Mouse (Mus musculus) midbrain, embryonic 15.5 days (tissue): ENCODE data around the gene Rapgef2. TPM values are rescaled to one million over a fixed set of nuclear protein-coding genes. Genes with fewer than 3 reads are reported as not detected.
A peak's percentile ranks its signal among the peaks of the same experiment; 100 is the strongest.

ENCODE experiments used
- ATAC-seq: fragments of 200-750 bp; cut with Nextera tagmentation; replicated peaks from 2 replicates; pipeline ENCODE4 v1.8.0; 2017; ENCODE audit warnings: moderate TSS enrichment
- H3K27ac ChIP-seq: fragments of 300-500 bp; sonication (generic); 2 replicates; pipeline ENCODE4 v1.5.1; 2015; ENCODE audit warnings: mild to moderate bottlenecking, inconsistent platforms
- H3K27me3 ChIP-seq: fragments of 300-500 bp; sonication (generic); replicated peaks from 2 replicates; pipeline ENCODE4 v1.6.1; 2015; ENCODE audit warnings: inconsistent platforms
- H3K36me3 ChIP-seq: fragments of 300-500 bp; sonication (generic); replicated peaks from 2 replicates; pipeline ENCODE4 v1.6.1; 2015; ENCODE audit warnings: inconsistent platforms
- H3K4me1 ChIP-seq: fragments of 300-500 bp; sonication (generic); 2 replicates; pipeline ENCODE4 v1.6.1; 2015; ENCODE audit warnings: inconsistent platforms
- H3K4me2 ChIP-seq: fragments of 300-500 bp; sonication (generic); 2 replicates; pipeline ENCODE4 v1.6.1; 2015; ENCODE audit warnings: inconsistent platforms, mild to moderate bottlenecking, moderate library complexity
- H3K4me3 ChIP-seq: fragments of 300-500 bp; sonication (generic); 2 replicates; pipeline ENCODE4 v1.5.1; 2015; ENCODE audit warnings: mild to moderate bottlenecking, inconsistent platforms
- H3K9ac ChIP-seq: fragments of 300-500 bp; sonication (generic); 2 replicates; pipeline ENCODE4 v1.6.1; 2015; ENCODE audit warnings: mild to moderate bottlenecking, inconsistent platforms
- H3K9me3 ChIP-seq: fragments of 300-500 bp; sonication (generic); 2 replicates; pipeline ENCODE4 v1.6.1; 2016; ENCODE audit warnings: inconsistent platforms
- WGBS: fragments of 180-500 bp; shearing (Covaris S2); methylation state at CpG from one replicate; pipeline ENCODE4 v1.1.7; 2015; ENCODE audit warnings: mixed read lengths; 5-methylcytosine and 5-hydroxymethylcytosine counted together
- polyA plus RNA-seq: library from polyadenylated mRNA; unstranded; fragments of >200 nt; fragmentation: Nextera tagmentation; extraction: Ambion mirVana; gene quantifications from 2 replicates; pipeline ENCODE4 v1.2.1, GENCODE M21; 2015

The Rapgef2 gene
- polyA plus RNA-seq, 1 experiment from 2014 or later = 14.4 TPM

DNA sequence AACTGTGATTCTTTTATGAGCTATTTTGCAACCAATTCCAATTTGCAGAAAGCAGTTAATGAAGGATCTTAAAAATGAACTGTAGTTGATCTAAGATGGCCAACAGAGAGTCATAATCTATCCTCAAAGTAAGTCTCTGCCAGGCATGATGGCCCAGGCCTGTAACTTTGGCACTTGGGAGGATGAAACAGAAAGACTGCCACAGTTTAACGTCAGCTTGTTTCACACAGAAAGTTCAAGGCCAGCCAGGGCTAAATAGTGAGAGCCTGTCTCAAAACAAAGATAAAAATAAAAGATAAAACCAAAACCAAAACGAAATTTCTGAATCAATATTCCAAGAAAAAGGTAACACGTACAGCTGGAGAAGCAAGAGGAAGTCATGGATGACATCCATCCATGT is 155.3 kb downstream of the Rapgef2 start:
- H3K27ac ChIP-seq = no peak overlapping the region
- no peak overlapping the region for H3K4me3 ChIP-seq
- ATAC-seq = no peak
- 84% methylated on average over 3 of the region's 3 CpGs for WGBS
- H3K36me3 ChIP-seq = no peaks in the 10 kb centered on the region
- no peak overlapping the region for H3K9ac ChIP-seq
- no peak overlapping the region for H3K4me2 ChIP-seq
- H3K9me3 ChIP-seq = no peaks in the 10 kb centered on the region
- H3K4me1 ChIP-seq = no peaks in the 10 kb centered on the region
- no peaks in the 10 kb centered on the region for H3K27me3 ChIP-seq

DNA sequence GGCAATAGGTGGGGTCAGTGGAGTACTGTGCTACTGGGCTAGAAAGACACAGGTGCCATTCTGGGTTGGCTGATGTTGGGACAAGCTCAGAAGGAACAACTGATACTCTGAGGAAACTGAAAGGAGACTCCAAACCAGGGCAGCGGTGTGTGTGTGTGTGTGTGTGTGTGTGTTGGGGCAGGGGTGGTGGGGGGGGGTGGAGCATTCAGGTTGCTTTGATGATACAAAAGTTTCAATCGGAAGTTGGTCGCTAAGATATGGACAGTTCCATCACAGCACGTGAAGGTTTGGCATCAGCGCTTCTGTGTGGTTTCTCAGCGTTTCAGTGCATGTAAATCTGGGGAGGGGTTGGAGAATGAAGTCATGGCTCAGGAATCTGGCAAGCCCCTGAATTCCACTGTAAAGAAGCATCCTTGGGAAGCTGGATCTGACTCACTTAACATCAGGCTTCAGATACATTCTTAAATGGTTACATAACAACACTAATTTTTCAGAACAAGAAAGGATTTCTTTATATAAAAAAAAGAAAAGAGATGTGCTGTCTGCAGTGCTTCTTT is 157.2 kb downstream of the Rapgef2 start:
- Histone ChIP-seq H3K4me3 (no peak overlapping the region), H3K4me2 (no peak overlapping the region), H3K27me3 (no peaks in the 10 kb centered on the region), H3K4me1 (no peaks in the 10 kb centered on the region), H3K9ac (no peak overlapping the region), H3K27ac (no peak overlapping the region), H3K36me3 (no peaks in the 10 kb centered on the region), H3K9me3 (no peaks in the 10 kb centered on the region)
- no peak for ATAC-seq
- WGBS = 51% methylated on average over 6 of the region's 6 CpGs

DNA sequence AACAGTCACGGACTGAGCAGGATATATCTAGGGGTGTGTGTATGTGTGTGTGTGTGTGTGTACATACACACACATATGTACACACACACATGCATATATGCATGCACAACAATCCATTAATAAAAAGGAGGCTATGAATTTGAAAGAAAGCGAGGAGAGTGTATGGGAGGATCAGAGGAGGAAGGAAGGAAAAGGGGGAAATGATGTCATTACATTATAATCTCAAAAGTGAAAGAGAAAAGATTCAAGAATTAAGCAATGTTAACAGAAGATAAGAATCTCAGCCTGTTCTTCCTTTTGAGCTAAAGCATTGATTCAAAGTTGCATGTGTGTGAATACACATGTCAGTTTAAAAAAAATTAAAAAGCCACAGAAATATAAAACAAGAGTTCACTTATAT is 158.5 kb downstream of the Rapgef2 start:
- H3K4me3 ChIP-seq = no peak overlapping the region
- WGBS = 91% methylated on average over 2 of the region's 2 CpGs
- H3K9ac ChIP-seq = no peak overlapping the region
- no peaks in the 10 kb centered on the region for H3K9me3 ChIP-seq
- no peaks in the 10 kb centered on the region for H3K4me1 ChIP-seq
- no peaks in the 10 kb centered on the region for H3K27me3 ChIP-seq
- 0 out of 2 replicates have a peak, but pooled peaks have one; percentile 21 for ATAC-seq
- H3K4me2 ChIP-seq = no peak overlapping the region
- H3K27ac ChIP-seq = no peak overlapping the region
- H3K36me3 ChIP-seq = no peaks in the 10 kb centered on the region

- no peaks in the 10 kb centered on the region for H3K27me3 ChIP-seq
- no peak for ATAC-seq
- 91% methylated on average over 6 of the region's 6 CpGs for WGBS
- H3K36me3 ChIP-seq = no peaks in the 10 kb centered on the region
- no peaks in the 10 kb centered on the region for H3K9me3 ChIP-seq
- no peak overlapping the region for H3K4me2 ChIP-seq
- H3K4me3 ChIP-seq = no peak overlapping the region
- H3K9ac ChIP-seq = no peak overlapping the region
- H3K4me1 ChIP-seq = no peaks in the 10 kb centered on the region
- no peak overlapping the region for H3K27ac ChIP-seq
Observed at GRCm38 (mm10) chr3:79126857-79127256, 159.5 kb downstream of the Rapgef2 start.

DNA sequence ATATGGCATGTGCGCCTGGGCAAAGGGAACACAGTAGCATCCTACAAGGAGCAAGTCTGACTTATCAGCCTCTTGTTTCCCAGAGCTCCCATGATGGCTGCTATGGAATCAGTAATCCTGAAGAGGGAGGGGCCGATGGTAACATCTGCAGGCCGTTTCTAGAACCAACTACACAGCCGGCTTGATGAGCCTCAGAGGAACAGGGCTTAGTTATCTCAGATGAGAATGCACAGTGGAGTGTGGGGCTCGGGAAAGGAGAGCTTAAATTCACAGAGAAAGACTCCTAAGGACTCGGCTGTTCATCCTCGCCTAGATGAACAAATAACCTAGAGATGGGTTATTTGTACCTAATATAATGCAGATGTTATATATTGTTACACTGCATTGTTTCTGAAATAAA is 164.9 kb downstream of the Rapgef2 start:
- 67% methylated on average over 7 of the region's 7 CpGs for WGBS
- no peak for ATAC-seq
- no peaks in the 10 kb centered on the region for H3K9me3 ChIP-seq
- no peaks in the 10 kb centered on the region for H3K27me3 ChIP-seq
- H3K9ac ChIP-seq = no peak overlapping the region
- no peak overlapping the region for H3K4me2 ChIP-seq
- H3K36me3 ChIP-seq = no peaks in the 10 kb centered on the region
- 0 out of 2 replicates have a peak, but pooled peaks cover 3% of the 10 kb centered on the region for H3K4me1 ChIP-seq
- no peak overlapping the region for H3K4me3 ChIP-seq
- no peak overlapping the region for H3K27ac ChIP-seq

DNA sequence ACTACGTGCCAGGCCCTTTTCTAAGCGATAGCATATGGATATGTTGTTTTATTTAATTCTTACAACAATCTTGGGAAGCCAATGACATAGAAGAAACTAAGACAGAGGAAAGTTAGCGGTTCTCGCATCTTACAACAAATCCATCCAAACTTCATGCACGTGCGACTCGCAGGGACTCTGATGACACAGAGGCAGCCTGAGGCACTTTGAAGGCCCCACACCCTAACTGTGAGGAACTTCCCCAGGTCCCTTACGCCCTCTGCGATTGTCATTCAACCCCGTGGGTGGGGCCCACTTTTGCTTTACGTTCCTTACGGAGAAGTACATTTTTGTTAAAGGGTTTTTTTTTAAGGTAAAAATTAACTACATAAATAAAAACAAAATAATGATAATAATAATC is 166.3 kb downstream of the Rapgef2 start:
- no peaks in the 10 kb centered on the region for H3K9me3 ChIP-seq
- no peak overlapping the region for H3K9ac ChIP-seq
- no peak overlapping the region for H3K27ac ChIP-seq
- no peaks in the 10 kb centered on the region for H3K27me3 ChIP-seq
- no peak overlapping the region for H3K4me3 ChIP-seq
- no peak overlapping the region for H3K4me2 ChIP-seq
- H3K4me1 ChIP-seq = 0 out of 2 replicates have a peak, but pooled peaks cover 3% of the 10 kb centered on the region
- no peaks in the 10 kb centered on the region for H3K36me3 ChIP-seq
- no peak for ATAC-seq
- 98% methylated on average over 12 of the region's 12 CpGs for WGBS

DNA sequence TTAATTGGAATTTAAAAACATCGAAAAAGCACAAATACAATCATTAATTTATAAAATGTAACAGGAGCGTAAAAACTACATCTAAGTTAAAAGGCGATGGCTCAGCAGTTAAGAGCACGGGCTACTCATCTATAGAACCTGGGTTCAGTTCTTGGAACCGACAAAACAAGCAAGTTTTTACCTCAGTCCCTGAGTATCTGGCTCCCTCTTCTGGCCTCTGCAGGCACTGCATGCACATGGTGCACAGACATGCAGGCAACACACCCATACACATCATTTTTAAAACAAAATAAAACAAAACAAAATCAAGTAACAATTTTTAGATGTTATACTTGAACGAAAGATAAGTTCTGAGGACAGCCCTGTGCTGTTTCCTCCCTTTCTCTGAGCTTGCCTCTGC is 176.2 kb downstream of the Rapgef2 start:
- WGBS = 94% methylated on average over 6 of the region's 6 CpGs
- no peaks in the 10 kb centered on the region for H3K27me3 ChIP-seq

DNA sequence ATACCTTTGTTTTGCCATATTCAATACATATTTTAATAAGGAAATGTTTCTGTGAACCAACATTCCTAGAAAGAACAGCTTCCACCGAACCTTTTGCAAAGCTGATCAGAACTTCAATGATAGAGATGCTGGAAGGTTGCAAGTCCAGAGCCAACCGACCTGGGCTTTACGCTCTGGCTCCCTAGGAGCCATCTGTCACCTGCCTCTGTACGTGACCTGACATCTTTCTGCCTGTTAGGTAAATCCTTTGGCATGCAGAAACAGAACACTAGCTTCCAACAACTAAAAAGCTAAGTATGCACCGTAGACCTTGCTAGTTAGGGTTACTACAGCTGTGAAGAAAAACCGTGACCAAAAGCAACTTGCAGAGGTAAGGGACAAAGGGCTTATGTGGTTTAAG is 178.1 kb downstream of the Rapgef2 start:
- no peak overlapping the region for H3K9ac ChIP-seq
- no peak for ATAC-seq
- 91% methylated on average over 6 of the region's 6 CpGs for WGBS
- no peak overlapping the region for H3K27ac ChIP-seq
- no peaks in the 10 kb centered on the region for H3K9me3 ChIP-seq
- H3K4me3 ChIP-seq = no peak overlapping the region
- no peaks in the 10 kb centered on the region for H3K4me1 ChIP-seq
- H3K4me2 ChIP-seq = no peak overlapping the region
- 0 out of 2 replicates have a peak, but pooled peaks cover 3% of the 10 kb centered on the region for H3K36me3 ChIP-seq
- no peaks in the 10 kb centered on the region for H3K27me3 ChIP-seq

More for the DNA sequence above, 176.2 kb downstream of the Rapgef2 start:
- H3K4me1 ChIP-seq = no peaks in the 10 kb centered on the region
- no peak overlapping the region for H3K4me3 ChIP-seq
- no peak overlapping the region for H3K9ac ChIP-seq
- H3K9me3 ChIP-seq = no peaks in the 10 kb centered on the region
- H3K4me2 ChIP-seq = no peak overlapping the region
- no peak overlapping the region for H3K27ac ChIP-seq
- H3K36me3 ChIP-seq = 0 out of 2 replicates have a peak, but pooled peaks cover 3% of the 10 kb centered on the region
- ATAC-seq = no peak

DNA sequence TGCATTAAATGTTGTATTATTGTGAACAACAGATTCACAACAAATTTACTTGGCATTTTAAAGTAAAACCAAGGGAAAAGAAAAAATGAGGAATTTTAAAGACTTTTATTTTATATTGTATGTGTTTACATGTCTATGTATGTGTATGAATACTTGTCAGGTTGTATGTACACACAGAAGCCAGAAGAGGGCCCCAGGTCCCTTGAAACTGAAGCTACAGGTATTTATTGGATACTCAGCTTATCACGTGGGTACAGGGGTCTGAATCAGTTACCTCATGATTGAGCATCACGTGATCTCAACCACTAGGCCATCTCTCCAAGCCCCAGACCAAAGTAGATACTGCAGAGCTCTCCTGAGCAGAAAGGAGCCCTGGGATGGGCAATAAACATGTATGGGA is 180.0 kb downstream of the Rapgef2 start:
- no peak for ATAC-seq
- H3K9me3 ChIP-seq = no peaks in the 10 kb centered on the region
- H3K27ac ChIP-seq = no peak overlapping the region
- 84% methylated on average over 2 of the region's 2 CpGs for WGBS
- no peak overlapping the region for H3K4me3 ChIP-seq
- no peaks in the 10 kb centered on the region for H3K27me3 ChIP-seq
- 0 out of 2 replicates have a peak, but pooled peaks cover 5% of the 10 kb centered on the region for H3K36me3 ChIP-seq
- H3K4me1 ChIP-seq = no peaks in the 10 kb centered on the region
- no peak overlapping the region for H3K9ac ChIP-seq
- no peak overlapping the region for H3K4me2 ChIP-seq

GRCm38 (mm10) chr3:79103604-79104003 is 182.7 kb downstream of the Rapgef2 start:
- WGBS = 95% methylated on average over 9 of the region's 9 CpGs
- H3K4me3 ChIP-seq = no peak overlapping the region
- ATAC-seq = no peak

DNA sequence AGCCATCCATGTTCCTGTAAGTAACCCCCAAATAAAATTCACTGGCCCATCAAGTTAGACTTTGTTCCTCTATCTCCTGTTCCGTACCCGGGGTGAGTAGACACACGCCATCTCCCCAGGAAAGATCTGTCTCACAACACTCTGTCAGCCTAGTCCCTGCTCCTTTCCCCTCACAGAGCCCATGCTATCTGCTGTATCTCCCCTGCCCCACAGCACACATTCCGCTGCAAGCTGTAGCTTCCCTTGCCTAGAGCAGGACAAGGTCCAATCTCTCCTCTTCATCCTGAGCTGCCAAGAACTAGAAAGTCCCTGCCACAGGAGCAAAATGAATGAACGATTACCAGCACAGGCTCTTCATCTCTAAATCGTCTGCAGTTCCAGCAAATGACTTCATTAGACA is 184.6 kb downstream of the Rapgef2 start:
- no peaks in the 10 kb centered on the region for H3K27me3 ChIP-seq
- no peak overlapping the region for H3K27ac ChIP-seq
- no peaks in the 10 kb centered on the region for H3K4me1 ChIP-seq
- 87% methylated on average over 6 of the region's 6 CpGs for WGBS
- no peak for ATAC-seq
- H3K4me2 ChIP-seq = no peak overlapping the region
- peaks cover 14% of the 10 kb centered on the region; the same call in 1 of the 2 replicates for H3K36me3 ChIP-seq
- no peaks in the 10 kb centered on the region for H3K9me3 ChIP-seq
- no peak overlapping the region for H3K9ac ChIP-seq
- H3K4me3 ChIP-seq = no peak overlapping the region

More at GRCm38 (mm10) chr3:79103604-79104003, 182.7 kb downstream of the Rapgef2 start:
- no peak overlapping the region for H3K4me2 ChIP-seq
- no peak overlapping the region for H3K9ac ChIP-seq
- H3K36me3 ChIP-seq = 0 out of 2 replicates have a peak, but pooled peaks cover 4% of the 10 kb centered on the region
- no peaks in the 10 kb centered on the region for H3K4me1 ChIP-seq
- no peaks in the 10 kb centered on the region for H3K9me3 ChIP-seq
- no peak overlapping the region for H3K27ac ChIP-seq
- H3K27me3 ChIP-seq = no peaks in the 10 kb centered on the region

DNA sequence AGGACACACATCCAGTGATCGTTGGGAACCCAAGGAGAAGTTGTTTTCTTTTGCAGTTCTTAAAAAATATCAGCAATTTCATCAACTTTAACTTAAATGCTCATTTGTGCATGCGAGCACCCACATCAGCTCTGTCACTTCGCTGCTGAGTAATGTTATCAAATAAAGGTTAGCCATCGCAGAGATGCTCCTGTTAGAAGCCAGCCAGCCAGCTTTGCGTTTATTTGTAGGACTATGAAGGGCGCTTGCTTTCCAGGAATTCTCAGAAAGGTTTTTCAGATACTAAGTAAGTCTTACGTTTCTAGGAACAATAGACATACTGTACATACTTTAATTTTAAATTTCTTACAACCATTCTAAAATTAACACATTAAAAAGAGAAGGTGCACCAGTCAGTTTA is 185.5 kb downstream of the Rapgef2 start:
- 94% methylated on average over 7 of the region's 7 CpGs for WGBS
- Histone ChIP-seq H3K9ac (no peak overlapping the region), H3K36me3 (peaks cover 14% of the 10 kb centered on the region; the same call in 1 of the 2 replicates), H3K4me2 (no peak overlapping the region), H3K27me3 (no peaks in the 10 kb centered on the region), H3K27ac (no peak overlapping the region), H3K9me3 (no peaks in the 10 kb centered on the region), H3K4me1 (no peaks in the 10 kb centered on the region), H3K4me3 (no peak overlapping the region)
- ATAC-seq = no peak

DNA sequence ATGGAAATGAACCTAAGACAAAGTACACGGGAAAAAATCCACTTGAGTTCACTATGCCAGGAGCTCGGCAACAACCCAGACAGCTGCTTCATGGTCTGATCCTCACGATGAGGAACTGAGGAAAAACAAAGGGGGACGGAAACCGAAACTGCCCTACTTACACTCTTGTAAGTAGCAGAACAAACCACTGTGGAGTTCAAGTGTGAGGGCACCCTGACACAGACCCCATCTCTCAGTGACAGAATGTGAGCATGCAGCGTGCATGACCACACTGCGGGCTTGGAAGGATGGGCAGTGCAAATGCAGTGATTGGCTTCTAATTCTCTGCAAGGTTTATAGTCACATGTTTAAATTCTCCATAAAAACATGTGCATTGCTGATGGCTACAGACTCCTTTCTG is 197.2 kb downstream of the Rapgef2 start:
- Histone ChIP-seq H3K4me2 (no peak overlapping the region), H3K27me3 (no peaks in the 10 kb centered on the region), H3K9me3 (no peaks in the 10 kb centered on the region), H3K4me1 (no peaks in the 10 kb centered on the region), H3K27ac (no peak overlapping the region), H3K9ac (no peak overlapping the region), H3K36me3 (peaks cover 47% of the 10 kb centered on the region), H3K4me3 (no peak overlapping the region)
- no peak for ATAC-seq
- 77% methylated on average over 7 of the region's 7 CpGs for WGBS
